Mouse (Mus musculus) heart, postnatal 0 days (tissue): ENCODE measurements around the gene Atp6v1g2. TPM values are rescaled to one million over a fixed set of nuclear protein-coding genes. Genes with fewer than 3 reads are reported as not detected.

Source experiments
- ATAC-seq: fragments of 200-750 bp; cut with Nextera tagmentation; 2 replicates; pipeline ENCODE4 v1.8.0; 2017; ENCODE audit warnings: low read depth, moderate number of reproducible peaks, moderate library complexity; ENCODE audit not compliant: insufficient read depth
- DNase-seq: peaks from one replicate; pipeline ENCODE4 v3.0.0-alpha.2; 2016; ENCODE audit warnings: low spot score
- H3K27ac ChIP-seq: fragments of 300-500 bp; sonication (generic); 2 replicates; pipeline ENCODE4 v1.5.1; 2014; ENCODE audit warnings: low read depth, mild to moderate bottlenecking
- H3K27me3 ChIP-seq: fragments of 300-500 bp; sonication (generic); 2 replicates; pipeline ENCODE4 v1.6.1; 2014; ENCODE audit warnings: low read length, mixed read lengths; ENCODE audit not compliant: control insufficient read depth, insufficient read depth
- H3K36me3 ChIP-seq: fragments of 300-500 bp; sonication (generic); replicated peaks from 2 replicates; pipeline ENCODE4 v1.6.1; 2014; ENCODE audit warnings: low read length, mixed read lengths; ENCODE audit not compliant: control insufficient read depth, insufficient read depth
- H3K4me1 ChIP-seq: fragments of 300-500 bp; sonication (generic); 2 replicates; pipeline ENCODE4 v1.6.1; 2014; ENCODE audit warnings: antibody characterized with exemption; ENCODE audit not compliant: control insufficient read depth, insufficient read depth
- H3K4me2 ChIP-seq: fragments of 300-500 bp; sonication (generic); 2 replicates; pipeline ENCODE4 v1.6.1; 2014; ENCODE audit warnings: low read depth, mild to moderate bottlenecking, low read length, moderate library complexity
- H3K4me3 ChIP-seq: fragments of 300-500 bp; sonication (generic); 2 replicates; pipeline ENCODE4 v1.5.1; 2014; ENCODE audit warnings: low read depth, low read length
- H3K9ac ChIP-seq: fragments of 300-500 bp; sonication (generic); replicated peaks from 2 replicates; pipeline ENCODE4 v1.6.1; 2014; ENCODE audit warnings: low read depth, low read length, mixed read lengths
- H3K9me3 ChIP-seq: fragments of 300-500 bp; sonication (generic); replicated peaks from 2 replicates; pipeline ENCODE4 v1.6.1; 2016; ENCODE audit warnings: low read length; ENCODE audit not compliant: control insufficient read depth
- CTCF ChIP-seq: IDR thresholded peaks from 2 replicates; pipeline ENCODE4 v1.5.1; 2016; ENCODE audit warnings: antibody characterized with exemption, control low read depth, low read depth
- EP300 ChIP-seq: IDR thresholded peaks from 2 replicates; pipeline ENCODE4 v1.6.1; 2016; ENCODE audit warnings: antibody characterized with exemption, low read depth
- WGBS: fragments of 180-500 bp; shearing (Covaris S2); extraction: QIAGEN DNeasy Blood & Tissue Kit; methylation state at CpG from one replicate; pipeline ENCODE4 v1.1.7; 2014; 5-methylcytosine and 5-hydroxymethylcytosine counted together
- polyA plus RNA-seq: library from polyadenylated mRNA; unstranded; fragments of >200 nt; fragmentation: Nextera tagmentation; extraction: Ambion mirVana; gene quantifications from 2 replicates; pipeline ENCODE4 v1.2.1, GENCODE M21; 2015
- total RNA-seq: library from RNA; depleted of rRNA; stranded (reverse); fragments of >200 nt; gene quantifications from 2 replicates; pipeline ENCODE4 v1.2.3, GENCODE M21; 2014; ENCODE audit warnings: low replicate concordance; rRNA removed

The Atp6v1g2 gene
- total RNA-seq (3.2 and 3.7 TPM in 2 replicates), polyA plus RNA-seq (10.6 and 10.7 TPM in 2 replicates)

DNA sequence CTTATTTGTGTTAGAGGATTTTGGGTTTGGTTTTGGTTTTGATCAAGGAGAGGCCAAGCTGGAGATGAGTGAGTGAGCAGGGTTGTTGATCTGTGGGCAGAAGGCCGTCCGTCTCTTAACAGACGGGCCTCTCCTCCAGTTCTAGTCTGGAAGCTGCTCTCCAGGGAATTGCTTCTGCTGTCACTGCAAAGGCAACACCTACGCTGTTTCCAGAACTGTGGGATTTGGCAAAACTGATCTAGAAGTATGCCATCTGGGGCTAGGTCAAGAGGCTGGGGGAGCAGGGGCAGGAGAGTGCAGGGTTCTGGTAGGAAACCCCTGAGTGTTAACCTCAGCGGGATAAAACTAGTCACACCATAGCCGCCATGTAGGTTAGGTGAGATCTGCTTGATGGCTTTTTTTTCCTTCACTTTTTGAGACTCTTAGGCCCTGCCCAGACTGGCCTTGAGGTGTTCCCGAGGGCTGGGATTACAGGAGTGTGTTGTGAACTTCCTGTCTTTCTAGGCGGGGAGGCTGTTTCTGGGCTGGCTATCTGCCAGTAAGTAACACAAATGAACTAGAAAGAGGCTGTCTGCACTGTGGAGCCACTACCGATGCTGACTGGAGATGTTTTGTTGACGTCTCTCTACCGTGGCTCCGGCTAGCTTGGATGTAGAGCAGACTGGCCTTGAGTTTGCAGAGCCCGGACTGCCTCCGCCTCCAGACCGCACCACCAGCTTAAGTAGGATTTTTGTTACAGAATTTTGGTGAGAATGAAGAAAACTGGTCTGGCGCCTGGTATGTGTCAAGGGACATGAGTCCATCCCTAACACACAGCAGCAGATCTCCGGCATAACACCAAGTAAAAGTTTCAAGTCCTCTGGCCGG is at the start of gene Atp6v1g2:
Gene Atp6v1g2, plus strand, starts transcription at position 547 of the 867 bp plus-strand sequence.
- no peak within 1 kb of the TSS for H3K9ac ChIP-seq
- ATAC-seq (no peak), DNase-seq (peak; percentile 49)
- peak within 1 kb of the TSS; percentile 89 for H3K27ac ChIP-seq
- peaks cover 38% of the 10 kb centered on the region for H3K36me3 ChIP-seq
- no peaks in the 10 kb centered on the region for H3K9me3 ChIP-seq
- TF ChIP-seq EP300: no peak
- TF ChIP-seq CTCF: no peak
- peak within 1 kb of the TSS; percentile 75 for H3K4me2 ChIP-seq
- 0 out of 2 replicates have a peak, but pooled peaks cover 4% of the 10 kb centered on the region for H3K4me1 ChIP-seq
- 50% methylated on average over 18 of the region's 18 CpGs for WGBS
- peak within 1 kb of the TSS; percentile 59; the same call in 1 of the 2 replicates for H3K4me3 ChIP-seq
- no peaks in the 10 kb centered on the region for H3K27me3 ChIP-seq

DNA sequence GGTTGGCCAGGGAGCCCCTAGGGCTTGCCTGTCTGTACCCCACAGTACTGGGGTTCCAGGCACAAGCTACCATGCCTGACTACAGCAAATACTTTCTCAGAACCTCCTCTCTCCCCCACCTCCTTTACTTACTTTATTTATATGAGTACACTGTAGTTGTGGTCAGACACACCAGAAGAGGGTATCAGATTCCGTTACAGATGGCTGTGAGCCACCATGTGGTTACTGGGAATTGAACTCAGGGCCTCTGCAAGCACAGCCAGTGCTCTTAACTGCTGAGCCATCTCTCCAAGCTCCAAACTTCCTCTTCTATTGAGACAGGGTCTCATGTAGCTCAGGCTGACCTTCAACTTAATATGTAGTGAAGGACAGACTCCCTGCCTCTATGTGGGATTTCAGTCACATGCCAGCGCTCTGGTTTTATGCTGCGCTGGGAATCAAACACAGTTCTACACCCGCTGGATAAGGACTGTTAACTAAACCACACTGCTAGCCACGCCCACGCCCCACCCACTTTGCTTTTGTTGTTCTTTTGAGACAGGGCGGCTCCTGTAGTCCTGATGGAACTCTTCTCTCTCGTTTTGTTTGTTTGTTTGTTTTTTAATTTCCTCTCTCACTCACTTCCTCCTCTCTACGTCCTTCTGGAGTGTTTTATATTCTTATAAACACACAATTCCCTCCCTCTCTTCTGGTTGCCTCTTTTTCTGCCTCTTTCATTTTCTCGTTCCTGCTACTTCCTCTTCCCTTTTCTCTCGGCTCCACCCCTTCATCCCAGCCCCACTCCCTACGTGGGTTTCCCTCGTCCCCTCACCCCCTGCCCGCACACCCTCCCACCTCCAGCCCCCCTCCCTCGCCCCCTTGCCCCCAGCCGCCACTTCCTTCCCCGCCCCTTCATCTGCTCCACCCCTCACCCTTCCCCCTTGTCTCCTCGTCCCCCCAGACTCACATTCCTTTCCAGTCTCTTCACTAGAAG is 47.5 kb upstream of the Atp6v1g2 start:
- 3% methylated on average over 18 of the region's 18 CpGs for WGBS
- no peak for TF ChIP-seq CTCF
- TF ChIP-seq EP300: no peak
- H3K9ac ChIP-seq: peak overlapping the region; percentile 27
- DNase-seq: peak; percentile 35
- H3K27ac ChIP-seq: peak overlapping the region; percentile 67
- no peaks in the 10 kb centered on the region for H3K9me3 ChIP-seq
- peak overlapping the region; percentile 66 for H3K4me2 ChIP-seq
- peak; percentile 27; the same call in 1 of the 2 replicates for ATAC-seq
- H3K36me3 ChIP-seq: no peaks in the 10 kb centered on the region
- H3K27me3 ChIP-seq: no peaks in the 10 kb centered on the region
- H3K4me1 ChIP-seq: peaks cover 5% of the 10 kb centered on the region
- H3K4me3 ChIP-seq: peak overlapping the region; percentile 58

DNA sequence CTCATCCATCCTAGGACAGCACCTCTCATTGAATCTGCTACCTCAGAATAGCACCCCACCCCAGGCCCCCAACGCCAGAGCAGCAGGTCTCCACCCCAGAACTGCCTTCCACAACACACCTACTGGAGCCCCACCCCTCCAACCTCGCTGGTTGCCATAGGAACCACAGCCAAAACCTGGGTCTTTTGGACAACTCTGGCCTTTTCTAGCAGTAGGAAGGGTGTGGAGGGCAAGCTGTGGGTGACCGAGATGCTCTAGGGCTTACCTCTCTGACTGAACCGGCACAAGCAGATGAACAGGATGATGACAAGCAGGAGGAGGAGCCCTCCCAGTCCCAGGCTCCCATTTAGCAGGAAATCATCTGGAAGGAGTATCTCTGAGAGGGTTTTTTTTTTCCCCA is 46.8 kb upstream of the Atp6v1g2 start:
- Histone ChIP-seq H3K27ac (peak overlapping the region; percentile 67), H3K27me3 (no peaks in the 10 kb centered on the region), H3K4me3 (peak overlapping the region; percentile 58), H3K9me3 (no peaks in the 10 kb centered on the region), H3K36me3 (no peaks in the 10 kb centered on the region), H3K9ac (no peak overlapping the region), H3K4me1 (peaks cover 5% of the 10 kb centered on the region), H3K4me2 (peak overlapping the region; percentile 66)
- TF ChIP-seq EP300 (no peak), CTCF (no peak)
- DNase-seq (no peak), ATAC-seq (no peak)
- 2% methylated on average over 4 of the region's 4 CpGs for WGBS

DNA sequence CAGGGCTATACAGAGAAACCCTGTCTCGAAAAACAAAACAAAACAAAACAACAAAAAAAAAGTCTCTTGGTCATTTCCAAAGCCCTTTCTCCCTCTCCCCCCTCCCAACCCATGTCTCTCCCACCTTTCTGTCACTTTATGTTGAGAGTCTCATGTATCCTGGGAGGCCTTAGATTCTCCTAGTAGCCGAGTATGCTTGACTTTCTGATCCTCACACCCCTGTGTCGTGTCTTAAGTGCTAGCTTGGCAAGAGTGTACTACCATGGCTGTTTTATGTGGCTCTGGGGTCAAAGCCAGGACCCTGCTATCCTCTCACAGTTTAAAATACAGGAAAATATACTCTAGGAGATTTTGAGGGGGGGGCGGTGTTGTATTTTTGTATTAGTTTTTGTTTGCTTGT is 46.1 kb upstream of the Atp6v1g2 start:
- no peaks in the 10 kb centered on the region for H3K27me3 ChIP-seq
- no peaks in the 10 kb centered on the region for H3K36me3 ChIP-seq
- no peaks in the 10 kb centered on the region for H3K9me3 ChIP-seq
- H3K27ac ChIP-seq: peak overlapping the region; percentile 9; the same call in 1 of the 2 replicates
- ATAC-seq (no peak), DNase-seq (no peak)
- 66% methylated on average over 4 of the region's 4 CpGs for WGBS
- no peak overlapping the region for H3K4me3 ChIP-seq
- H3K9ac ChIP-seq: no peak overlapping the region
- TF ChIP-seq EP300: no peak
- no peak for TF ChIP-seq CTCF
- H3K4me2 ChIP-seq: no peak overlapping the region
- H3K4me1 ChIP-seq: peaks cover 5% of the 10 kb centered on the region

DNA sequence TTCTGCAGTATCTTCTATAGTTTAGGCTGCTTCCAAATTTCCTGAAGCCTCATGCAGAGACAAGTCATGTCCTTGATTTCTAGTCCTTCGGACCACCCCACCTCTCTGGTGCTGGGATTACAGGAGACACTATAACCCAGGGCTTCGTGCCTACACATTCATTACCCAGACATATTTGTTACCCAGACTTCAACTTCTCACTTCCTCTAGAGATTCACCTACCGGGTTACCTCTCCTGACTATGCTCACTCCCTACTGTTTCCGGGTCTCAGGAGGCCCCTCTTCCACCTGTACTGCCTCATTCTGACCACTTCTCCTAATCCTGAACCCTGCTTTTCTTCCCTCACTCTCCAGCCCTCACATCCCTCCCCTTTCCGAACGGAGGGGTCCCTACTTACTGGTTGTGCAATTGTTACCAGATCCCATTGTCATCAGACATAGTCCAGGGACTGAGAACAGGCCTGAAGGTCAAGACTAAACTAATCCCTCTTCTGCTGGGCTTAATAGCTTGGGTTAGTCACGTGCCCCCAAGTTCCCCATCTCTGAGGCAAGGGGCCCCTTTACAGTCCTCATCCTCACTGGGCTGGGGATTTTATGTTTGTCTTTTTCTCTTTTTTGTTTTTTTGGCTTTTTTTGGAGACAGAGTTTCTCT is 45.4 kb upstream of the Atp6v1g2 start, which contains the start of gene Lst1:
Gene Lst1, minus strand, starts transcription at position 481 of the 652 bp plus-strand sequence.
- DNase-seq: no peak
- Histone ChIP-seq H3K36me3 (no peaks in the 10 kb centered on the region), H3K4me1 (peaks cover 5% of the 10 kb centered on the region), H3K4me3 (no peak within 1 kb of the TSS), H3K27me3 (0 out of 2 replicates have a peak, but pooled peaks cover 1% of the 10 kb centered on the region), H3K4me2 (no peak within 1 kb of the TSS), H3K27ac (peak within 1 kb of the TSS; percentile 48; the same call in 1 of the 2 replicates), H3K9me3 (no peaks in the 10 kb centered on the region), H3K9ac (no peak within 1 kb of the TSS)
- 70% methylated on average over 7 of the region's 7 CpGs for WGBS
- ATAC-seq: no peak
- TF ChIP-seq EP300 (no peak), CTCF (no peak)
